Mouse (Mus musculus): ENCODE measurements at regions not wholly inside any gene's neighbourhood (a gene's known extent, or its start where the extent isn't known, plus 50 kb on each side); places are given as distances from the start of the nearest gene placed in this dataset.

DNA sequence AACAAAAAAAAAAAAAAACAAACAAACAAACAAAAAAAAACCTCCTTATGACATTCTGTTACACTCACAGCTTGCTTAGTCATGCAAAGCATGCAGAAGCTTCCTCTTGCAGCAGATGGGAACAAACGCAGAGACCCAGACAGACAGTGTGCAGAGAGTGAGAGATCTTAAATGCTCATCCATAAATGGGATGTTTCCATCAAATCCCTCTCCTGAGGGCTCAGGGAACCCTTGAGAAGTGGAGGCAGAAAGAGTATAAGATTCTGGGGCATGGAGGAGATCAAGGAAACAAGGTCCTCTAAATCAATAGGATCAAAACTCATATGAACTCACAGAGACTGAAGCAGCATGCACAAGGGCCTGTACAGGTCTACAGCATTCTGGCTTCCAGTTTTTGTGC, 52.5 kb downstream of the Adm start:
- no peak for DNase-seq

DNA sequence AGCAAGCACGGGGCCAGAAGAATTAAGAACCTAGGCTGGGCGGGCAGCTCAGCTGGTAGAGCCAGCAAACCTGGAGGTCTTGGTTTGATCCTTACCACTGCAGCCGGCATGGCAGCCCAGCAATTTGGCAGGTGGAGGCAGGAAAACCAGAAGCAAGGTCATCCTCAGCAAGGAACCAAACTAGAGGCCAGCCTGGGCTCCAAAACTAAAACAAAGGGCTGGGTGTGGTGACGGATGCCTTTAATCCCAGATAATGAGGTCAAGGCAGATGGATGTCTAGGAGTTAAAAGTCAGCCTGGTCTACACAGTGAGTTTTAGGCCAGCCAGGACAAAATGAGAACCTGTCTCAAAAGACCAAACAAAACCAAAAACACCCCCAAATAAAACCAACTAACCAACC, 55.5 kb downstream of the Adm start:
- DNase-seq: no peak

DNA sequence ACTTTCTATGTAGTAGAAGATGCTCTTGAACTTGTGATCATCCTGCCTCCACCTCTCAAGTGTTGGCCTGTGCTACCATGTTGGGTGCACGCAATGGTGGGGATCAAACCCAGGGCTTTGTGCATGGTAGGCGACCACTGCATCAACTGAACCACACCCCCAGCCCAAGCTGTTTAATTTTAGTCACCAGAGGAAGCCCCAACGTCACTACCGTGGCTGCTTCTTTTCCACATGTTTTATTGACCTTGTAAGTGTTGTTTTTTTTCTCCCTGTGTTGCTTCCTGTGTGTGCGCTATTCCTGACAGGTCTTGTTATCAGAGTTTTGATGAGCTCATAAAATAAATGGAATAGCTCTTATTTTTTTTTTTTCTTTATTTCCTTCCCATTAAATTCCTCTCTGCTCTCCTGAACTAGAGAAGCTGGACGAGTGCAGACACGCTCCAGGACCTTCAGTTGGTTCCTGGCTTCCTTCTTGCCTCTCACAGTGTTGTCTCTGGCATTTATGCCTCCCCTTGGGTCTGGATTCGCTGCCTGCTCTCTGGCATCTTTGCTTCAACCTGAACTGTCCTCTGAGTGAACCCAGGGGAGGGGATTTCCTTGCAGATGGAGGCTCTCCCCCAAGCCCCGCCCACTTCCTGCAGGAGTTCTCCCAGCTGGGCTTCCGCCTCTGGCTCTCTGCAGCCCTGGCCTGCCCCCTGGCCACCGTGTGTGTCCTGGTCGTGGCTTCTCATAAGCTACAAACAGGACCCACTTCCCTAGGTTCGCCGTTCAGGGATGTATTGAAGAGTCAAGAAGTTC, 61.6 kb downstream of the Adm start:
- DNase-seq: peak; percentile 80

DNA sequence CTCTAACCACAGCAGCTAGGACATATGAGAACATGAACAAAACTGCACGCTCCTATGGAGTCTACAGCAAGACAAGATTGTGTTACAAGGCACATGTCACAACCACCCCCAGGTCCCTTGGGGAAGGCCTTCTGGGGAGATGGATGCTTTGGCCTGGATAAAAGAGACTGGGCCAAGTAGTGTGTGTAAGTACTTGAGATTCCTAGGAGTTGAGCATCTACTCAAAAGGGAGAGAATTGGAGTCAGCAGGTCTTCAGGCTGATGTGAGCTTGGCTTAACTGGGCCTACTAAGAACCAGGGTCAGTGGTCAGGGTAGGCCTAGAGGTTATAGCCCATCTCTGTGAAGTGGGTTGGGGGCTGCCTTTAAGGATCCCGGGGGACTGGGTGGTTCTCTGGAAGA, 62.8 kb downstream of the Adm start:
- no peak for DNase-seq

DNA sequence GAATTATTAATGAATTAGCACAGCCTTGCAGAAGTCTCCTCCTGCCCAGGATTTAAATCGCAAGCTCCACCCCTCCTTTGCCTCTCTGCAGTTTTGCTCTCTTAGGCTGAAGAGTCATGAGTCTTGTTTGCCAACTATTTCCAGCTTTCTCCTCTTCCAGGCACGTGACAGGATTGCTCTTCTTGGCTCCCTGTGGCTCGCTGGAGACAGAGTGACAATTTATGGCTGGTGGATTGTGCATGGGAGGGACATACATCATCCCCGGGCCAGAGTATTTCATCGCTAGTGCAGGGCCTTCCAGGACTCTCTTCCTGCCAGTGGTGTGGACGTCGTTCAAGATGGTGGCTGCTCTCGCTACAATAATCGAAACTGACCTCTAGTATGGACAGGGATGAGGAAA, 63.4 kb downstream of the Adm start:
- no peak for DNase-seq

DNA sequence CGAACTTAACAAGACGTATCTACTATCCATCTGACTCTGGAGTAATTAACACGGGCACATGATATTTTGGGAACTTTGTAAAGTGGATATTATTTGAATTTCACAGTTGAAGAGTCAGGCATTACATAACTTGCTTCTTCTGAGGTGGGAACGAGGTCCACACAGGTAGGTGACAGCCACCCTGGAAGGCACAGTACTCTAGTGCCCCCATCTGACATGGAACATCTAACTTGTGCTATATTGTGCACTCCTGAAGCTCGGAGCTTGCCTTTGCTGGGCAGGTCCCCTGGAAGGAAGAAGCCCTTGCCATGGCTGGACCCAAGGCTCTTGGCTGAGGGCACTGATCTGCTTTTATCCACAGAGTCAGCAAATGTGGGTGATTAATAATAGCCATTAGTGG, 66.8 kb downstream of the Adm start:
- no peak for DNase-seq

DNA sequence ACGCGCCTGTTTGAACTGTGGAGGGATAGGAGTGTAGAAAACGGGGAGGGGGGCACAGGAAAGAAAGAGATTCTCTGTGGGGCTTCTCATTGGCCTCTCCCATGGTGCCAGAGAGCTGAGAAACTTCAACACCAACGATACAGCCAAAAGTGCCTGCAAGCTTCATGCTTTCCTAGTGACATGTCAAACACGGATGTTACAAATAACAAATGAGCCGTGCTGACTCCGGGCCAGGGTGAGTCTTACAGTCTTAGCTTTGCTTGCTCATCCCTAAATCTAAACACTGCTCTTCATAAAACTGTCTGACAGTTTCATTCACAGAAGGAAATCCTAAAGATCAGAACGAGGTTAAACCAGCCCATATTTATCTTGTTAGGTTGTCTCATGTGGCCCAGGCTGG, 68.3 kb downstream of the Adm start:
- no peak for DNase-seq

DNA sequence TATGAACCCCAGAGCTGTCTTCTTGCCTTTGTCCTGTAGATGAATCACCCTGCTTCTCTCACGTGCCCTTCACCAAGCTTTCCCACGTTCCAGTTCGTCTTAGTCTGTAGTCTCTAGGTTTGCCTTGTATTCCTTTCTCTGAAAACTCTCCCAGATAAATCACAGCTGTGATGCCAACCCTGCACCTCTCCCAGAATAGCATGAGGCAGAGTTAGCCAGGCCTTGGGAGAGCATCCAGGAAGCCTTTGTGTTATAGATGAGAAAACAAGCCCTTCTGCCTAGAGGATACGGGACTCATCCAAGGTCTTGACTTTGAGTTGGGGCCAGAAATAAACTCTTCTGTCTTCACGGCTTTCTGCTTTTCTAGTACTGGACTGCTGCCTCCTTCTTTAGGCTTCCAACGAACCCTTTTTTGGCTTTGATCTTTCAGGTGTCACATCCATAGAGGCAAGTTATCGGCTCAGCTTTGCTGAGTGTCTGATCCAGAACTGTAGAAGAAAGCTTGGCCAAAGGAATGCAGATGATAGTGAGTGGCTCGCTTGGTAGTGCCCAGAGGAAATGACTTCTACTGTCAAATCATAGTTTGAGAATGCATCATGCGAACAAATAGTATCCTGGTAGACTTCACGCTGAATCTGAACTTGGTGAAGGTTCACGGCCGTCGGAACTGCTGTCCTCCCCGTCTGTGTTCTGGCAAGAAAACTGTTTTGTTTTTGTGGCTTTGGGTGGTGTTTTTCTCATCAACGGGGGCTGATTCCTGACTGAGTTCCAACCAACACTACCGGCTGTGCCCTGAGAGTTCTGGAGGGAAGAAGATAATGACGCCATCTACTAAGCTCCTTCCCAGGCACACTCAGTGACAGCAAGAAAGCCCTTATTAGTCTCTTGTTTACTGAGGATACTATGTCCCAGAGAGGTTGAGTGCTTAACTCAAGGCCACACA, 69.5 kb upstream of the Ampd3 start:
- no peak for DNase-seq

DNA sequence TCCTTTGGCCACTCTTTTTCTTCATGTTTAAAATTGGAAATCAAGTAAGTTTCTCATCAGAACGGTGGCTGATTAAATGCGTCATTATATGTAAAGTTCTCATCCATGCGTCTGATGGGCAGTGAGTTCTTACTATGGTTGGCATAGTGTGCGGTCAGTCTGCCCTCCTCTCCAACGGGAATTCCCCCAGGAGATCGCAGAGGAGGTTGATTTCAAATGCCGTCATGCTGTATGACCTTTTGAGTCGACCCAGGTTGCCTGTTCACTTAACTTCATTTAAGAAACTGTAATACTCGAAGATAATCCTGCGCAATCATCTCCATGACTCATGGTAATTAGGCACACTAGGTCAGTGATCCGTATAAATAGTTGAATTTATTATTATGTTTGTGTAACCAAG, 68.4 kb upstream of the Ampd3 start:
- no peak for DNase-seq

DNA sequence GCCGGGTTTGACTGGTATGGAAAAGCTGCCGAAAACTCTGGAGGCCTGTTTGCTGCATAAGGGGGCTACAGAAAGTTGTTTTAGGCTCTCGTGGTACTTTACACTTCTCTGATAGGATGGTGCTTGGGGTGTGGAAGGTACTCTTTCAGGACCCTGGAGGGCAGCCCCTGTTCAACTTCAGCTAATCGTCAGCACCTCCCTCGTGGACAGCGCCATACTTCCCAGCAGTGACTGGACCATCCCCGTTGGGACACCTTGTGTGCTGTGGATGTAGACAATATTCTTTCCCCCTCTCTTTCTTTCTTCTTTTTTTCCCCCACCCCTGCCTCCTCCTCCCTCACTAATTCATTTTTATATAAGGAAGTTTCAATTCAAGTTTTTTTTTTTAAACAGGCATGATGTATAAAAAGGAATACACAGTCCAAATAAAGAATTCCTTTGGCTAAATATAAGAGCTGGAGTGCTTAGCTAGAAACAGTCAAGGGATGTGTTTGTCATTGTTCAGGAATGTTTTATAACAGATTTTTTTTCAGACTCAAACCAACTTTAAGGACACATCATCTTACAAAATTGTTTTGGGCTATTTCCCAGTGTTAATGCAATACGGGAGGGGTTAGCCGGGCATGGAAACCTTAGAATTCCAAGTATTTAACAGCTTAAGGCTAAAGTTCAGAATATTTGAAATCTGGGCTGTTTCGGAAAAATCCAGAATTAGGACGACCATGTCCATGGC, 66.2 kb upstream of the Ampd3 start:
- no peak for DNase-seq

DNA sequence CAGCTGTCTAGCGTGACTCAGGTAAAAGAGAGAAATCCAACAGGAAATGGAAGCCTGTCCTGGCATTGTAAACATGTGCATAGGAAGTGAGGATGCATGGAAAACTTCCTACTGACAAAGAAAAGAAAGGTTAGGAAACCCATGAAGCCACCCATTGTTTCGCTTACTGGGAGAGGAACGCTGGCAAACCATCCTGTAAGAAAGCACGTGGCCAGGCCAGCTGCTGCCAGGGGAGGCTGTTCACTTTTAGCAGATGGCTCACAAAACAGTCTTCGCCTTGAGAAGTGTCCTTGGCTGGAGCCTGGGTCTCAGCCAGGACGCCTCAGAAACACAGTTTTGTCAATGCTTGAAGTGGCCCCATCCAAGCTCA, 65.6 kb upstream of the Ampd3 start:
- DNase-seq: no peak

DNA sequence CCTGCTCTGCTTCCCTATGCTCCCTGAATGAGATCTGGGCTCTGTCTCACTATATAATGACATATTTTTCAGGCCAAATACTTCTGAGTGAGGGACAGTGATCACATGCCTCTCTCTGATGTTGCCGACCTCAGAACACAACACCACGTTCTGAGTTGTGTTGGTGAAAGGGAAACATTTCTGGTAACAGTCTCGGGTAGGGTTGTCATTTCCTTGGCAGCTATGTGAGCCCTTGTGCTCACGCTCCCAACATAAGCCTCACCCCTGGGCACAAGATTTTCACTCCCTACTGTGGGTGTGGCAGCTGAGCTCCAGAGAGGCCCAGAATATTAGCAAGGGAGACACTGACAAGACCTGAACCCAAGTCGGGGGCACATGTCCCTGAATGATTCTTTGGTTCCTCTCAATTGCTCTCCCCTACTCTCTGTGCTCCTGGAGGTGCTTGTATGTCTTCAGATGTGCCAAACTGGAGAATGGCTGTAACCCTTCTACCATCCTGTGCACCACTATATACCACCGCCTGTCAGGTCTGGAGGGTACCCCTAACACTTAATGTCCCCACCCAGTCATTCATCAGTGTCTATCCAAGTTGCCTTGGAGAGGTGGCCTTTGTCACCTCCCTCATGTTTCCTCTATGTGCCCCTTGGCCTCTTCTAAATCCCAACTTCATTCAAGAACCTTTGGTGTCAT, 62.5 kb upstream of the Ampd3 start:
- no peak for DNase-seq

DNA sequence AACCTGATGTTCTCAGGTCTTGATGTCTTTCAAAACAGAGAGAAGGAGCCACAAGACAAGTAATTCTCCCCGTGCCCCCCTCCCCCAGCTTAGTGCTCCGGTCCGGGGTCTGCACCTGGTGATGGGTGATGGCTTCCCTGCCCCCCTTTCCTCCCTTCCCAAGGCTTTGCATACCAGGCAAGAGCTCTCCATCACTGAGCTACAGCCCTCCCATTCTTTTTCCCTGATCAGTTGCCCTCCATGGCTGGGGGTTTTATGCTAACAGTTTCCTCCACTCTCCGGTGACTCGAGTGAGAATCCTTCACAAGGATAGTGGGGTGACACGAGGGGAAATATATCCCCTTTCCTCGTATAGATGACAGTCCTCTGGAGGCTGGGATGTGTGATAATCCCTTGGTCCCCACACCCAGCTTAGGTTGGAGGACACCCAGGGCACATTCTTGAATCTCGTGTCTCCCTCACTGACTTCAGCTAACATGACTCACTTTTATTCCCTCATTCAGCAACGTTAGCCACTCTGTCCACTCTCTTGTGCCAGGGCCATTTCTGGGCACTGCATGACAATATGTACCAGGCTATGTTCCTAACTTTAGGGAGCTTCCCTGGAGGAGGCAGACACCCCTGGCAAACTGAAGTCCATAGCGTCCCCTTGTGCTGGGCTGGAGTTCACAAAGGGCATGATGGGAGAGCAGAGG, 61.9 kb upstream of the Ampd3 start:
- no peak for DNase-seq

DNA sequence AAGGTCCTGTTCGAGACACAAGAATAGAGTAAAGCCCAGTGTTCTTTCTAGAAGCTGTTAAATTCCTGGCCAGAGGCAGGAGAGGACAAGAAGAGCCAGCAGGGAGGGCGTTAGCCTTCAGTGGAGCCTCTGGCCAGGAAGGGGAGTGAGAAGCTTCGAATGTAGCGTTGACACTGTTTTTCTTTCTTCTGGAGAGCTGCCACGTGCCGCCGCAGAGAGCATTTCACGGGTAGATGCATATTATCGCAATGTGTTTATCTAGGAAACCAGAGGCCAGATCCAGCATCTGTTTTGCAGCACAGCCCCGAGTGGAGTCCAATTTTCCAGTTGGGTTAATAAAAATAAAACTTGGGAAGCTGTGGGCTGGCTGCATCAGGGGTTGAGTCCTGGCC, 61.3 kb upstream of the Ampd3 start:
- no peak for DNase-seq

DNA sequence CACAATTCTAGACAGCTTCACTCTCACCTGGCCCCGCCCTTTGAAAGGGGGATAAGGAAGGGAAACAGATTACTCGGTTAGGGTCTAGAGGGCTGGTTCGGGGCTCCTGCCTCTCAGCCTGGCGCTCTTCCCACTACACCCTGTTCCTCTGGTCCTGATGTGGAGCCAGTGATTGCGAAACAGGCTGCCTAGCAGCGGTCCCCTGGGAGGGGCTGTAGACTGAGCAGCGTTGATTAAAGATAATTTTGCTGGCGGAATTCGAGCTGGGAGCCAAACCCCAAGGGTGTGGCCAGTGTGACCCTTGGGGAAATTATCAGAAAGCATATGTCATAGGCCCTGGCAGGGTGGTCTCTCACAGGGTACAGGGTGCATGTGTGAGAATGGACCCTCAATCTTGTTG, 59.9 kb upstream of the Ampd3 start:
- no peak for DNase-seq

DNA sequence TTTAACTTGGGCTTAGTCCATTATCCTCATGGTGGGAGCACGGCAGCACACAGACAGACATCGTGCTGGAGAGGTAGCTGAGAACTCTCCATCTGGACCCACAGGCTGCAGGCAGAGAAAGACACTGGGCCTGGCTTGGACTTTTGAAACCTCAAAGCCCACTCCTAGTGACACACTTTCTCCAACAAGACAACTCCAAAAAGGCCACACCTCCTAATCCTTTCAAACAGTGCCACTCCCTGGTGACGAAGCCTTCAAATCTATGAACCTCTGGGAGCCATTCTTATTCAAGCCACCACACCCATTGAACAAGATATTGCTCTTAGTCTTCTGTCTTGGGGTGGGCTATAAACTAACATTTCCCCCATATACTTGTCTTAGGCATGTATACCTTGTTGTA, 59.2 kb upstream of the Ampd3 start:
- DNase-seq: no peak

DNA sequence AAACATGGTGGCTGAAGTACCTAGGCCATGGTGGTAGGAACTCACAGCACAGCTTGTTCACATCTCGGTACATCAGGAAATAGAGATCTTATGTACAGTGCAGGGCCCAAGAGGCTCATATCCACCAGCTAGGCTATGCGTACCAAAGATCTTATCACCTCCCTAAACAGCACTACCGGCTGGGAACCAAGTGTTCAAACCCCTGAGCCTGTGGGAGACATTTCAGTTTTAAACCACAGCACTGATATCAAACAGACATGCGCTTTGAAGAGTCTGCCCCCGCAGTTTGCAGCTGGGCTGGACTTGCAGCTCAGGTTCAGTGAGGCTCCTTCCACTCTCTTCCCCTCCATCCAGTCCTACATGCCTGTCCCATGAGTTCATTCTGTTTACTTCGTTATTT, 58.4 kb upstream of the Ampd3 start:
- DNase-seq: peak; percentile 25

DNA sequence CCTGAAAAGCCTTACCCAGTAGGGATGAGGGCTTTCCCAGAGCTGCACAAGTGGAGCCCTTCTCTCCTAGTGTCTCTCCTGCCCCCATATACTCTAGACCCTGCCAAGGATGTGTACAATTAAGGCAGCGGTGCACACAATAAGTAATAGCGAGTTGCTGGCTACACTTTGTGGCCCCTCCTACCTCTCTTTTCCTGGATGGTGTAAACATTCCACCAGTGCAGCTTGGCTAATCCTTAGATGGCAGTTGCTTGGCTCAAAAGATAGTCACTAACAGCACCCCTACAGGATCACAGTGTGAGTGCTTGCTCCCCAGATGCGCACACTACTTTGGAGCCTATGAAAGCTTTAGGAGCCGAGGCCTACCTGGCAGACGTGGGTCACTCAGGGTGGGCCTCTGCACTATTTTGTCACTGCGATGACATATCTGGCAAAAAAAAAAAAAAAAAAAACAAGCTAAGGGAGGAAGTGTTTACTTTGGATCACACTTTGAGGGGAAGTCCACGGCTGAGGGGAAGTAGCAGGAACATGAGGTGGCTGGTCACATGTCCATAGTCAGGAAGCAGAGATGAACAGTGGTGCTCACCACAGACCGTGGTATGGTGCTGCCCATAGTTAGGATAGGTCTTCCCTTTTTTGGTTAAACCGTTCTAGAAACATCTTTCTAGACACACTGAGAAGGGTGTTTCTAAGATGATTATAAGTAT, 57.6 kb upstream of the Ampd3 start:
- DNase-seq: no peak

DNA sequence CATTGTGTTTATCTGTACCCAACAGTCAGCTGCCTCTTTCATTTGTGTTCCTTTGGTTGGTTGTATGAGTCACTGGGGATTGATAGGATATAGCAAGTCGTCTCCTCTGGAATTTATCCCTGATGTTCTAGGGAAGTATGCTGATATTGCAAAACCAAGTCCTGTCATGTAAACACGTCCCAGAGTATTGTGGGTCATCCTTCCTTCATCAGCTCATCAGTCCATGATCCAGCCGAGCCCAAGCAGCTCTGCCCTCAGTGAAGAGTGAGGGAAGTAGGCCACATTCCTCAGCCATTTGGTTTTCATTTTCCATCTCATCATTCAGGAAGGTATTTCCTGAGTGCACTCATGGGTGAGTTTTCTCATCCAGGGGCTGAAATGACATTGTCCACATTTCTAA, 54.3 kb upstream of the Ampd3 start:
- no peak for DNase-seq

DNA sequence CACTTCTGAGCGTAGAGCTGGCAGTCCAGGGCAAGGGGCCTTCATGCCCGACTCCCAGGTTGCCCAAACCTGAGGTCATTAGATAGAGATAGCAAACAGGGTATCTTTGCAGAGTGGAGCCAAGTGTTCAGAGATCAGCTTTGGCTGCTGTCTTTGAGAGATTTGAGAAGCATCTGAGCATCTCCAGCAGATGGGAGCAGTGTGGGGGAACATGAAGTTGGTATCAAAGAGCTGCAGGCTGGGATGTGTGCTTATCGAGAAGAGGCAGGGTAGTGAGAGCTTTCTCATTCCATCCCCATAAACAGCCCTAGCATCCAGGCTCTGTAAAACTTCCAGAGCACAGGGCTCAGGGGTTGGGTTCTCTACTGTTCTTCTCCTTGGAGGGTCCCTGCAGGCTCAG, 52.9 kb upstream of the Ampd3 start:
- no peak for DNase-seq

DNA sequence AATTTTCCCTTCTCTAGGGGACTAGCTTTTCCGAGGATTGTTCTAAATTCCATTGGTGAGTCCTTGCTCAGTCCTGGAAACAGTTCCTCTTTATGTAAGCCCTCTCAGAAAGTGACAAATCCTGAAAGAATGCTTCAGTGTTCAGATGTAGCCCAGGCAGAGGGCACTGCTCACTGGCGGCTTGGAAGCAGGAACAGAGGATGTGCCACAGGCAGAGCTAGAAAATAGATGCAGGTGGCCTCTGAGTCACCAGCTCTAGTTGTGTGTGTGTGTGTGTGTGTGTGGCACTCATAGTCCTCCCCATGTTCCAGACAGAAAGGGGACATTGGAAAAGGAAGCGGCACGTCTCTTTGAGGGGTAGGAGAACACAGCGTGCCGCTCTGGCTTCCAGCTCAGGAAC, 52.5 kb upstream of the Ampd3 start:
- no peak for DNase-seq

DNA sequence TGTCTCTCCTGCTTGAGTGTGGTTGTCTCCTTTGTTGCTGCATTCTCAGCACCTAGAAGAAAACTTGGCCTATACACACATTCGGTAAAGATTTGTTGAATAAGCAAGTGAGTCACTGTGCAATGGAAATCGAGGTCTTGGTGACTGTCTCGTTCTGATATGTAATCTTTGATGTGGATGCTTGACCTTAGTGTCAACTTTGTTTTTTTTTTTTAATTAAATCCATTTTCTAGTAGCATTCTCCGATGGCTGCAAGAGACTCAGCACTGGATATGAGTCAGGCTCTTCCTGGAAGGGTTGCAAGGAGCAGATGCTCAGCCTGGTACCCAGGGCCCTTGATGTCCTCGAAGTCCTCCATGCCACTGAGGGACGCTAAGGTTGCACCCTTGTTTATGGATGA, 50.9 kb upstream of the Ampd3 start:
- no peak for DNase-seq
